Mouse (Mus musculus): Measurements from ENCODE around the gene Cyp2c23. TPM values are rescaled to one million over a fixed set of nuclear protein-coding genes. Genes with fewer than 3 reads are reported as not detected.
A peak's percentile ranks its signal among the peaks of the same experiment; 100 is the strongest.

Cyp2c23 gene
- total RNA-seq, 2 experiments from 2014 or later = 0.28 TPM

GRCm38 (mm10) chr19:43973711-43974110 is 55.3 kb downstream of the Cyp2c23 start:
- no peak for DNase-seq (ENCODE audit: low spot score in 2 of 2)

- DNase-seq (ENCODE audit: low spot score in 2 of 2) = no peak
These were observed 56.9 kb downstream of the Cyp2c23 start for GRCm38 (mm10) chr19:43972129-43972528.

DNA sequence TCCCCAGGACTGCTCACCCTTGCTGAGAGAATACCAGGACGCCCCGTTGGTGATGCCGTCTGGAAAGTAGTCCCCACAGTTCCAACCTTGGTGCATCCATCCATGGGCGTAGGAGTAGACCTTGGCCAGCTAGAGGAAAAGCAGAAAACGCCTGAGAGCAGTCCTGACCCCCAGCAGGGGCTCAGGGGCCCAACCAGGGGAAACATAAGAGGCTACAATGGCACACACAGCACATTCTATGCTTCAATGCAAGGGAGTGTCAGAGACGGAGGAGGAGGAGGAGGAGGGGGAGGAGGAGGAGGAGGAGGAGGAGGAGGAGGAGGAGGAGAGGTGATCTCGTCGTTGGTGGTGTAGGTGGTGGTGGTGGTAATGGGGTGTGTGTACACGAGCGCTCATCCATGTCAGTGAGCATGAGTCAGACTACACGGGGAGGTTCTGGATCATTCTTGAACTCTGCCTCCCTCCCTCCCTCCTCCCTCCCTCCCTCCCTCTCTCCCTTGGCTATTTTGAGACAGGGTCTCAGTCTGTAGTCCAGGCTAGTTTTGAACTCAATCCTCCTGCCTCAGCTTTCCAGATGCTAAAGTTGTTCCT is 60.5 kb downstream of the Cyp2c23 start:
- DNase-seq (ENCODE audit: low spot score in 2 of 2) = no peak

GRCm38 (mm10) chr19:43966481-43966880 is 62.5 kb downstream of the Cyp2c23 start:
- no peak for DNase-seq (ENCODE audit: low spot score in 2 of 2)

- DNase-seq (ENCODE audit: low spot score in 2 of 2) = no peak
These were observed 63.4 kb downstream of the Cyp2c23 start for GRCm38 (mm10) chr19:43965496-43966085.

- DNase-seq (ENCODE audit: low spot score in 2 of 2) = no peak
These were observed 66.2 kb downstream of the Cyp2c23 start for GRCm38 (mm10) chr19:43962795-43963194.

DNA sequence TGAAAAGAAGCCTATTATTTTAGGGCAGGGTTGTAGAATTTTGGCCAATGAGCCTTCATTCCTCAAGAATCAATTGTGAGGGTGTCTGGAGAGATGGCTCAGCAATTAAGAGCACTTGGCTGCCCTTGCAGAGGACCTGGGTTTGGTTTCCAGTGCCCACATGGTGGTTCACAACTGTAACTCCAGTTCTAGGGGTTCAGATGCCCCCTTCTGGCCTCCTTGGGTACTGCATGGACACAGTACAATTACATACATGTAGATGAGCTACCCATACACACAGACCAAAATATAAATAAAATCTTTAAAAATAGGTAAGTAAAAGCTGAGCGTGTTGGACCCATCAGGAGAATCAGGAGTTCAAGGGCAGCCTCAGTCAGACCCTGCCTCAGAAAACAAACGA is 67.8 kb downstream of the Cyp2c23 start:
- no peak for DNase-seq (ENCODE audit: low spot score in 2 of 2)

GRCm38 (mm10) chr19:43960014-43960413 is 69.0 kb downstream of the Cyp2c23 start:
- DNase-seq (ENCODE audit: low spot score in 2 of 2) = no peak

DNA sequence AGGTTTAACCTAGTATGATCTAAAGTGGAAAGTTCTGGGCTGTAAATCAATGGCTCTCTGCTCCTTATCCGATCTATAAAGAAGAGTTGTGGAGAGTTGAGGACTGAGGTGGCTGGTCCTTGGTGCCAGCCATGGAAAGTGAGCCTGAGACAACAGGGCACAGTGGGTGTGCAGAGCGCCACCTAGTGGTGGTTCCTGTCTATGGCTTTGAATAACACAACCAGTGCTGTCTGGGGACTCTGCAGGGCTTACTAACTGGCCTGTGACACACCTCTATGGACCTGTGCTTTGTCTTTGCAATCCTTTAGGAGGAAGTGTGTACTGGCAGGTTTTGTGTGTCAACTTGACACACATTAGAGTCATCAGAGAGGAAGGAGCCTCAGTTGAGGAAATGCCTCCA is 69.8 kb downstream of the Cyp2c23 start:
- DNase-seq (ENCODE audit: low spot score in 2 of 2) = peak; percentile 69 to 80

DNA sequence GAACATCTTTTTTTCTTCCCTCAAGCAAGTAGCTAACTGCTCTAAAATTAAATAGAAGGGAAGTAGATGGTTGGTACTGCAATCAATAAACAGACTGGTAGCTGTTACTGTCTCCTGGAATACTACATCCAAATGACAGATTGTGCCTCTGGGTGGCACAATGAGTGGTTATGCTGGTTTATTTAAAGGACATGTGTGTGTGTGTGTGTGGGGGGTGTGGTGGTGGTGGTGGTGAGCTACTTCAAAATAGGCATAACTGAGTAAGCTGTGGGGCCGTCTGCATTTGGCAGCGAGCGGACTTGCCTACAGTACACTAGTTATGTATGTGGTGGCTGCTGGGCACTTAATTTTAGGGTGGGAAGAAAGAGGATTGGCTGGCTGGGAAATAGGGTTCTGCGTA is 71.1 kb downstream of the Cyp2c23 start:
- peak; percentile 55 to 68 for DNase-seq (ENCODE audit: low spot score in 2 of 2)

- DNase-seq (ENCODE audit: low spot score in 2 of 2) = no peak
These were observed 71.6 kb downstream of the Cyp2c23 start for GRCm38 (mm10) chr19:43957402-43957801.

- no peak for DNase-seq (ENCODE audit: low spot score in 2 of 2)
These were observed 73.7 kb downstream of the Cyp2c23 start for GRCm38 (mm10) chr19:43955266-43955665.

Other genes with a start within 250 kb of the Cyp2c23 start
- gene Abcc2, start 247.0 kb downstream of the Cyp2c23 start, total RNA-seq (2021) = under 1 TPM; 0.05 TPM
- 10 to 100 TPM; 14.3 TPM for gene Dnmbp, start 89.0 kb downstream of the Cyp2c23 start, total RNA-seq (2021)
- under 1 TPM; 0.19 to 0.40 TPM for gene Cpn1, start 42.7 kb downstream of the Cyp2c23 start, total RNA-seq (2021)
- 10 to 100 TPM; 22.2 to 23.6 TPM for gene Erlin1, start 40.6 kb upstream of the Cyp2c23 start, total RNA-seq (2021)
- 10 to 100 TPM; 46.0 to 46.9 TPM for gene Chuk, start 78.3 kb upstream of the Cyp2c23 start, total RNA-seq (2021)
- gene Cwf19l1, start 106.7 kb upstream of the Cyp2c23 start, total RNA-seq (2021) = 10 to 100 TPM; 20.0 to 21.4 TPM
- gene Bloc1s2, start 117.2 kb upstream of the Cyp2c23 start, total RNA-seq (2021) = 10 to 100 TPM; 59.3 to 69.8 TPM
- gene Pkd2l1, start 163.2 kb upstream of the Cyp2c23 start, total RNA-seq (2021) = under 1 TPM; 0.16 to 0.23 TPM
- gene Scd3, start 174.1 kb upstream of the Cyp2c23 start, total RNA-seq (2021) = 1 to 10 TPM; 1.9 to 3.0 TPM